Mouse (Mus musculus) limb, embryonic 13.5 days (tissue): ENCODE measurements at regions not wholly inside any gene's neighbourhood (a gene's known extent, or its start where the extent isn't known, plus 50 kb on each side); places are given as distances from the start of the nearest gene placed in this dataset.

ENCODE experiments used
- ATAC-seq: fragments of 200-750 bp; cut with Nextera tagmentation; 2 replicates; pipeline ENCODE4 v1.8.0; 2017; ENCODE audit warnings: low read depth, moderate number of reproducible peaks, moderate TSS enrichment; ENCODE audit not compliant: low FRiP score
- H3K27ac ChIP-seq: fragments of 300-500 bp; sonication (generic); 2 replicates; pipeline ENCODE4 v1.5.1; 2015; ENCODE audit warnings: inconsistent platforms, mild to moderate bottlenecking, moderate library complexity
- H3K27me3 ChIP-seq: fragments of 300-500 bp; sonication (generic); 2 replicates; pipeline ENCODE4 v1.6.1; 2015; ENCODE audit warnings: mild to moderate bottlenecking, inconsistent platforms
- H3K36me3 ChIP-seq: fragments of 300-500 bp; sonication (generic); 2 replicates; pipeline ENCODE4 v1.6.1; 2015; ENCODE audit warnings: inconsistent platforms, mild to moderate bottlenecking, moderate library complexity
- H3K4me1 ChIP-seq: fragments of 300-500 bp; sonication (generic); 2 replicates; pipeline ENCODE4 v1.6.1; 2015; ENCODE audit warnings: inconsistent platforms
- H3K4me2 ChIP-seq: fragments of 300-500 bp; sonication (generic); replicated peaks from 2 replicates; pipeline ENCODE4 v1.6.1; 2015; ENCODE audit warnings: inconsistent platforms, mild to moderate bottlenecking, moderate library complexity
- H3K4me3 ChIP-seq: fragments of 300-500 bp; sonication (generic); 2 replicates; pipeline ENCODE4 v1.5.1; 2015; ENCODE audit warnings: moderate library complexity, mild to moderate bottlenecking, inconsistent platforms
- H3K9ac ChIP-seq: fragments of 300-500 bp; sonication (generic); 2 replicates; pipeline ENCODE4 v1.6.1; 2015; ENCODE audit warnings: mild to moderate bottlenecking, inconsistent platforms
- H3K9me3 ChIP-seq: fragments of 300-500 bp; sonication (generic); 2 replicates; pipeline ENCODE4 v1.6.1; 2016; ENCODE audit warnings: inconsistent platforms
- WGBS: fragments of 180-500 bp; shearing (Covaris S2); methylation state at CpG from one replicate; pipeline ENCODE4 v1.1.7; 2015; 5-methylcytosine and 5-hydroxymethylcytosine counted together

GRCm38 (mm10) chr3:50813760-50814400 lies 370.5 kb upstream of the Slc7a11 start:
- no peak overlapping the region for H3K27ac ChIP-seq
- 88% methylated on average over 5 of the region's 5 CpGs for WGBS

GRCm38 (mm10) chr3:50815716-50816115 lies 372.3 kb upstream of the Slc7a11 start:
- Histone ChIP-seq H3K27ac (no peak overlapping the region), H3K9ac (no peak overlapping the region), H3K4me1 (peaks cover 11% of the 10 kb centered on the region), H3K36me3 (no peaks in the 10 kb centered on the region), H3K9me3 (no peaks in the 10 kb centered on the region), H3K4me3 (no peak overlapping the region), H3K4me2 (no peak overlapping the region), H3K27me3 (no peaks in the 10 kb centered on the region)
- 84% methylated on average over 10 of the region's 10 CpGs for WGBS
- ATAC-seq = no peak

More at GRCm38 (mm10) chr3:50813760-50814400, 370.5 kb upstream of the Slc7a11 start:
- no peak for ATAC-seq
- Histone ChIP-seq H3K4me1 (peaks cover 4% of the 10 kb centered on the region; the same call in 1 of the 2 replicates), H3K27me3 (no peaks in the 10 kb centered on the region), H3K36me3 (no peaks in the 10 kb centered on the region), H3K4me3 (no peak overlapping the region), H3K9me3 (no peaks in the 10 kb centered on the region), H3K9ac (no peak overlapping the region), H3K4me2 (no peak overlapping the region)

GRCm38 (mm10) chr3:50816479-50816878 lies 373.1 kb upstream of the Slc7a11 start:
- H3K27ac ChIP-seq = no peak overlapping the region
- H3K4me2 ChIP-seq = no peak overlapping the region
- H3K4me1 ChIP-seq = peaks cover 13% of the 10 kb centered on the region
- 82% methylated on average over 8 of the region's 8 CpGs for WGBS
- H3K36me3 ChIP-seq = no peaks in the 10 kb centered on the region
- no peak for ATAC-seq
- no peak overlapping the region for H3K9ac ChIP-seq
- no peaks in the 10 kb centered on the region for H3K9me3 ChIP-seq
- H3K4me3 ChIP-seq = no peak overlapping the region
- H3K27me3 ChIP-seq = no peaks in the 10 kb centered on the region

GRCm38 (mm10) chr3:50817361-50817760 lies 373.9 kb upstream of the Slc7a11 start:
- H3K9me3 ChIP-seq = no peaks in the 10 kb centered on the region

GRCm38 (mm10) chr3:50820776-50821175 lies 377.4 kb upstream of the Slc7a11 start:
- peaks cover 13% of the 10 kb centered on the region for H3K4me1 ChIP-seq
- H3K9ac ChIP-seq = no peak overlapping the region
- 41% methylated on average over 1 of the region's 1 CpGs for WGBS
- no peak overlapping the region for H3K27ac ChIP-seq
- no peaks in the 10 kb centered on the region for H3K27me3 ChIP-seq
- H3K4me3 ChIP-seq = no peak overlapping the region
- ATAC-seq = no peak
- no peaks in the 10 kb centered on the region for H3K36me3 ChIP-seq
- no peak overlapping the region for H3K4me2 ChIP-seq
- H3K9me3 ChIP-seq = no peaks in the 10 kb centered on the region

More at GRCm38 (mm10) chr3:50817361-50817760, 373.9 kb upstream of the Slc7a11 start:
- 79% methylated on average over 3 of the region's 3 CpGs for WGBS
- peaks cover 13% of the 10 kb centered on the region for H3K4me1 ChIP-seq
- H3K36me3 ChIP-seq = no peaks in the 10 kb centered on the region
- no peak overlapping the region for H3K4me2 ChIP-seq
- no peaks in the 10 kb centered on the region for H3K27me3 ChIP-seq
- H3K4me3 ChIP-seq = no peak overlapping the region
- no peak for ATAC-seq
- H3K9ac ChIP-seq = no peak overlapping the region
- H3K27ac ChIP-seq = no peak overlapping the region

GRCm38 (mm10) chr3:50825534-50826423 lies 382.4 kb upstream of the Slc7a11 start:
- 77% methylated on average over 5 of the region's 5 CpGs for WGBS
- no peak for ATAC-seq
- Histone ChIP-seq H3K27me3 (no peaks in the 10 kb centered on the region), H3K36me3 (no peaks in the 10 kb centered on the region), H3K27ac (no peak overlapping the region), H3K4me1 (peaks cover 1% of the 10 kb centered on the region; the same call in 1 of the 2 replicates), H3K4me2 (no peak overlapping the region), H3K4me3 (no peak overlapping the region), H3K9me3 (no peaks in the 10 kb centered on the region), H3K9ac (no peak overlapping the region)

GRCm38 (mm10) chr3:50826424-50826819 lies 383.0 kb upstream of the Slc7a11 start:
- no peaks in the 10 kb centered on the region for H3K4me1 ChIP-seq
- no peaks in the 10 kb centered on the region for H3K9me3 ChIP-seq
- ATAC-seq = no peak
- no peak overlapping the region for H3K4me3 ChIP-seq
- no peak overlapping the region for H3K4me2 ChIP-seq
- H3K27me3 ChIP-seq = no peaks in the 10 kb centered on the region
- WGBS = 64% methylated on average over 2 of the region's 2 CpGs
- H3K27ac ChIP-seq = no peak overlapping the region
- H3K9ac ChIP-seq = no peak overlapping the region
- H3K36me3 ChIP-seq = no peaks in the 10 kb centered on the region

GRCm38 (mm10) chr3:50829211-50829610 lies 385.8 kb upstream of the Slc7a11 start:
- no peak overlapping the region for H3K4me2 ChIP-seq
- no peaks in the 10 kb centered on the region for H3K4me1 ChIP-seq
- H3K4me3 ChIP-seq = no peak overlapping the region
- no peaks in the 10 kb centered on the region for H3K36me3 ChIP-seq
- no peaks in the 10 kb centered on the region for H3K9me3 ChIP-seq
- H3K27me3 ChIP-seq = no peaks in the 10 kb centered on the region
- H3K9ac ChIP-seq = no peak overlapping the region
- WGBS = 85% methylated on average over 3 of the region's 3 CpGs
- no peak overlapping the region for H3K27ac ChIP-seq
- ATAC-seq = no peak

- H3K4me1 ChIP-seq = no peaks in the 10 kb centered on the region
- H3K27ac ChIP-seq = no peak overlapping the region
- no peaks in the 10 kb centered on the region for H3K36me3 ChIP-seq
- no peak overlapping the region for H3K4me3 ChIP-seq
- WGBS = 75% methylated on average over 6 of the region's 6 CpGs
- ATAC-seq = no peak
- H3K9me3 ChIP-seq = no peaks in the 10 kb centered on the region
- H3K4me2 ChIP-seq = no peak overlapping the region
- no peak overlapping the region for H3K9ac ChIP-seq
- H3K27me3 ChIP-seq = no peaks in the 10 kb centered on the region
These were observed 387.0 kb upstream of the Slc7a11 start for GRCm38 (mm10) chr3:50830446-50830845.

- no peak for ATAC-seq
- H3K9me3 ChIP-seq = no peaks in the 10 kb centered on the region
- WGBS = 70% methylated on average over 9 of the region's 9 CpGs
- H3K9ac ChIP-seq = no peak overlapping the region
- H3K4me2 ChIP-seq = no peak overlapping the region
- no peak overlapping the region for H3K27ac ChIP-seq
- H3K27me3 ChIP-seq = no peaks in the 10 kb centered on the region
- H3K36me3 ChIP-seq = no peaks in the 10 kb centered on the region
- H3K4me1 ChIP-seq = no peaks in the 10 kb centered on the region
- H3K4me3 ChIP-seq = no peak overlapping the region
These were observed 387.5 kb upstream of the Slc7a11 start for GRCm38 (mm10) chr3:50830926-50831325.

- Histone ChIP-seq H3K4me2 (no peak overlapping the region), H3K4me1 (peaks cover 13% of the 10 kb centered on the region), H3K9me3 (no peaks in the 10 kb centered on the region), H3K36me3 (no peaks in the 10 kb centered on the region), H3K27ac (no peak overlapping the region), H3K4me3 (no peak overlapping the region), H3K27me3 (no peaks in the 10 kb centered on the region), H3K9ac (no peak overlapping the region)
- 64% methylated on average over 4 of the region's 4 CpGs for WGBS
- no peak for ATAC-seq
These were observed 382.0 kb upstream of the Noct start for GRCm38 (mm10) chr3:50842216-50842615.

GRCm38 (mm10) chr3:50844835-50845301 lies 379.4 kb upstream of the Noct start:
- Histone ChIP-seq H3K4me1 (peaks cover 26% of the 10 kb centered on the region), H3K9me3 (no peaks in the 10 kb centered on the region), H3K4me2 (no peak overlapping the region), H3K9ac (no peak overlapping the region), H3K27me3 (no peaks in the 10 kb centered on the region), H3K4me3 (no peak overlapping the region), H3K36me3 (no peaks in the 10 kb centered on the region), H3K27ac (peak overlapping the region; percentile 33; the same call in 1 of the 2 replicates)
- ATAC-seq = 0 out of 2 replicates have a peak, but pooled peaks have one; percentile 13
- WGBS = 49% methylated on average over 8 of the region's 8 CpGs
